Mouse (Mus musculus) left cerebral cortex, postnatal 14 days (tissue): Measurements from ENCODE around the gene Gpr132. TPM values are rescaled to one million over a fixed set of nuclear protein-coding genes. Genes with fewer than 3 reads are reported as not detected.

Experiments
- DNase-seq, 2 experiments: peaks; one replicate each; pipeline ENCODE4 v3.0.0; 2021 to 2022; ENCODE audit warnings: low spot score in 2 of 2, mixed read lengths in 1 of 2
- intact Hi-C: fragments of 180-260 bp; cut with DNase I; formaldehyde crosslinking; loops from one replicate; pipeline ENCODE4 v1.15.1; 2025
- total RNA-seq, 2 experiments: library from RNA; stranded (reverse); gene quantifications; 2 replicates each; pipeline ENCODE4 v1.2.3; 2021

Gpr132 gene
- total RNA-seq, 2 experiments from 2014 or later: not detected

- no peak for DNase-seq
- intact Hi-C loops: loop anchor here (2.0 kb wide), 1 partner anchor 21 kb away; the partner anchor contains the start of gene Cdca4
Measured at GRCm38 (mm10) chr12:112807796-112808195, 60.2 kb downstream of the Gpr132 start.

GRCm38 (mm10) chr12:112806044-112806443 lies 62.0 kb downstream of the Gpr132 start:
- intact Hi-C loops: no loop called here
- no peak for DNase-seq

- DNase-seq: no peak
- intact Hi-C loops: loop anchor here (5.0 kb wide), 1 partner anchor 38 kb away; no protein-coding TSS in a partner anchor
Measured at GRCm38 (mm10) chr12:112804046-112804445, 64.0 kb downstream of the Gpr132 start.

GRCm38 (mm10) chr12:112802917-112803316 lies 65.1 kb downstream of the Gpr132 start:
- intact Hi-C loops: loop anchor here (5.0 kb wide), 1 partner anchor 39 kb away; no protein-coding TSS in a partner anchor
- no peak for DNase-seq

- intact Hi-C loops: loop anchor here (5.0 kb wide), 1 partner anchor 40 kb away; no protein-coding TSS in a partner anchor
- DNase-seq: peak in 1 of 2 experiments; percentile 40
Measured at GRCm38 (mm10) chr12:112801864-112802846, 65.9 kb downstream of the Gpr132 start, which contains the start of gene Ahnak2. TSS of gene Ahnak2 (minus strand) at chr12:112802657.

Other genes with a start within 250 kb of the Gpr132 start
- gene Adssl1, start 248.2 kb downstream of the Gpr132 start, total RNA-seq: 1 to 10 TPM; 6.5 to 8.4 TPM
- gene Siva1, start 223.5 kb downstream of the Gpr132 start, total RNA-seq: 10 to 100 TPM; 14.5 to 16.8 TPM
- gene Akt1, start 193.3 kb downstream of the Gpr132 start, total RNA-seq: 100 to 1,000 TPM; 137 to 144 TPM
- gene Zbtb42, start 189.4 kb downstream of the Gpr132 start, total RNA-seq: under 1 TPM; 0.25 to 0.68 TPM
- gene Cep170b, start 147.8 kb downstream of the Gpr132 start, total RNA-seq: 100 to 1,000 TPM; 223 to 225 TPM
- 10 to 100 TPM in 1 of 2 experiments, 1 to 10 TPM in 1; 9.8 to 11.4 TPM for gene Pld4, start 107.6 kb downstream of the Gpr132 start, total RNA-seq
- 1 to 10 TPM; 8.4 to 8.8 TPM for gene Ahnak2, start 65.6 kb downstream of the Gpr132 start, total RNA-seq
- 10 to 100 TPM; 16.7 to 17.0 TPM for gene Clba1, start 59.3 kb downstream of the Gpr132 start, total RNA-seq
- 1 to 10 TPM; 9.7 to 9.8 TPM for gene Cdca4, start 38.8 kb downstream of the Gpr132 start, total RNA-seq
- 10 to 100 TPM; 60.2 to 61.2 TPM for gene Jag2, start 61.5 kb upstream of the Gpr132 start, total RNA-seq
- 10 to 100 TPM in 1 of 2 experiments, 1 to 10 TPM in 1; 9.5 to 11.0 TPM for gene Nudt14, start 73.9 kb upstream of the Gpr132 start, total RNA-seq
- 10 to 100 TPM; 54.4 to 55.9 TPM for gene Btbd6, start 108.3 kb upstream of the Gpr132 start, total RNA-seq
- gene Brf1, start 132.5 kb upstream of the Gpr132 start, total RNA-seq: 10 to 100 TPM; 49.0 to 51.1 TPM
- gene Pacs2, start 146.3 kb upstream of the Gpr132 start, total RNA-seq: 10 to 100 TPM; 86.6 to 97.6 TPM
- under 1 TPM in 1 of 2 experiments, not detected in 1; 0.31 TPM for gene Tex22, start 206.3 kb upstream of the Gpr132 start, total RNA-seq
- 10 to 100 TPM; 92.7 to 95.9 TPM for gene Mta1, start 230.1 kb upstream of the Gpr132 start, total RNA-seq